Mouse (Mus musculus): ENCODE data around the gene Pus7l. TPM values are rescaled to one million over a fixed set of nuclear protein-coding genes. Genes with fewer than 3 reads are reported as not detected.

Pus7l gene
- 5.2 and 5.3 TPM in 2 replicates for polyA plus RNA-seq (2015; fragmentation: Nextera tagmentation; extraction: Ambion mirVana)

GRCm38 (mm10) chr15:94543409-94544051 is at the start of gene Pus7l, which contains the start of gene Irak4:
Gene Pus7l, minus strand, starts transcription at chr15:94543547.
Gene Irak4, plus strand, starts transcription at chr15:94543643.
- Histone ChIP-seq H3K9ac (replicated peaks) (peak within 1 kb of the TSS; percentile 63), H3K4me2 (replicated peaks) (peak within 1 kb of the TSS; percentile 68), H3K27ac (peak within 1 kb of the TSS; percentile 49; the same call in 1 of the 2 replicates), H3K27me3 (no peaks in the 10 kb centered on the region), H3K4me1 (replicated peaks) (peaks cover 6% of the 10 kb centered on the region), H3K9me3 (no peaks in the 10 kb centered on the region), H3K36me3 (no peaks in the 10 kb centered on the region), H3K4me3 (replicated peaks) (peak within 1 kb of the TSS; percentile 59)
- 0% methylated on average over 45 of the region's 45 CpGs for WGBS
- ATAC-seq = peak; percentile 98

- H3K27me3 ChIP-seq = no peaks in the 10 kb centered on the region
- H3K4me2 ChIP-seq (replicated peaks) = no peak overlapping the region
- no peaks in the 10 kb centered on the region for H3K9me3 ChIP-seq
- no peak for ATAC-seq
- H3K4me1 ChIP-seq (replicated peaks) = peaks cover 19% of the 10 kb centered on the region
- no peak overlapping the region for H3K4me3 ChIP-seq (replicated peaks)
- WGBS = 92% methylated on average over 4 of the region's 4 CpGs
- no peak overlapping the region for H3K27ac ChIP-seq
- 0 out of 2 replicates have a peak, but pooled peaks cover 2% of the 10 kb centered on the region for H3K36me3 ChIP-seq
- no peak overlapping the region for H3K9ac ChIP-seq (replicated peaks)
These were observed 48.0 kb upstream of the Pus7l start for GRCm38 (mm10) chr15:94591356-94591755.

GRCm38 (mm10) chr15:94590083-94590482 is 46.7 kb upstream of the Pus7l start:
- H3K9me3 ChIP-seq = no peaks in the 10 kb centered on the region
- H3K4me3 ChIP-seq (replicated peaks) = peak overlapping the region; percentile 93
- no peak for ATAC-seq
- H3K4me1 ChIP-seq (replicated peaks) = peaks cover 21% of the 10 kb centered on the region
- 13% methylated on average over 8 of the region's 8 CpGs for WGBS
- H3K36me3 ChIP-seq = peaks cover 9% of the 10 kb centered on the region
- H3K4me2 ChIP-seq (replicated peaks) = peak overlapping the region; percentile 50
- no peaks in the 10 kb centered on the region for H3K27me3 ChIP-seq
- H3K9ac ChIP-seq (replicated peaks) = peak overlapping the region; percentile 44; the same call in 1 of the 2 replicates
- H3K27ac ChIP-seq = no peak overlapping the region

- Histone ChIP-seq H3K27ac (peak within 1 kb of the TSS; percentile 86), H3K9ac (replicated peaks) (peak within 1 kb of the TSS; percentile 97), H3K36me3 (peaks cover 16% of the 10 kb centered on the region), H3K9me3 (no peaks in the 10 kb centered on the region), H3K27me3 (no peaks in the 10 kb centered on the region), H3K4me2 (replicated peaks) (peak within 1 kb of the TSS; percentile 74), H3K4me1 (replicated peaks) (peaks cover 21% of the 10 kb centered on the region), H3K4me3 (replicated peaks) (peak within 1 kb of the TSS; percentile 93)
- WGBS = under 1% methylated on average over 54 of the region's 70 CpGs
- ATAC-seq = peak; percentile 100
These were observed 46.1 kb upstream of the Pus7l start, which contains the start of gene Twf1 for GRCm38 (mm10) chr15:94589219-94590075. Gene Twf1, minus strand, starts transcription at chr15:94589889.

DNA sequence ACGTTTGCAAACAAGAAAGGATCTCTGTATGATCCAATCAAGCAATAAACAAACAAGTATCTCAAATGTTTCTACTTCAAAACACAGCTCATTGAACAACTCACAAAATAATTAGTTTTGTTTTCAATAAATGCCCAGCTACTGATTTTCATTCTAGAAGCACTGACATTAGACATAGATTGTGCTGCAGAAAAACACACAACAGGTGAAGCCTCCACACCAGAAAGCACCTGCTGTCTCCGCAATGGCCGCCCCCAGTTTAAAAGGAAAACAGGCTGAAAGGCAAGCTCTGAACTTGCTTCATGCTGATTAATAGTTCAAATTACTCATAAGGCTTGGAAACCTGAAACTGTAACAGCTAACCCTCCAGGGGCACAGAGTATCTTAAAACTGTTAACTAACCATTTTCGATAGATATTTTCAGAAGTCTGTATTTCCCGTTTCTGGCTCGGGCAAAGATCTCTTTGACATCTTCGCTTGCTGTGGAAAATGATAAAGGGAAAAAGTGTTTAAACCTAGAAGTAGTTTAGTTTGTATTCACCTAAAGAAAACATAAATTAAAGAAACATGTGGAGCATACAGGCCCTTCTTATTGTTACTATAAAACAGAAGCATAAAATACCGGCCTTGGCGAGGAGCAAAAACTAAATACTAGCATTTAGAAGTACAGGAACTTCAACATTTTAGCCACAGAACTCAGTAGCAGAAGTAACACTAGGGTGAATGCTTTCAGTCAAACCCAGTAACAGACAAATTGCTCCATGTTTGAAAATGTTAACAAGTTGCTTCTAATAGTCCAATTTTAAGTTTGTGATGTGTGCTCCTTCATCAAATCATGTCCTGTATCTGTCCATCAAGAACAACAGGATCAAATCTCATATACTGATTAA is 44.7 kb upstream of the Pus7l start:
- Histone ChIP-seq H3K9me3 (no peaks in the 10 kb centered on the region), H3K4me1 (replicated peaks) (peaks cover 21% of the 10 kb centered on the region), H3K36me3 (peaks cover 29% of the 10 kb centered on the region), H3K4me2 (replicated peaks) (peak overlapping the region; percentile 20; the same call in 1 of the 2 replicates), H3K27ac (no peak overlapping the region), H3K27me3 (no peaks in the 10 kb centered on the region), H3K9ac (replicated peaks) (no peak overlapping the region), H3K4me3 (replicated peaks) (peak overlapping the region; percentile 93; the same call in 1 of the 2 replicates)
- WGBS = 92% methylated on average over 9 of the region's 9 CpGs
- no peak for ATAC-seq

DNA sequence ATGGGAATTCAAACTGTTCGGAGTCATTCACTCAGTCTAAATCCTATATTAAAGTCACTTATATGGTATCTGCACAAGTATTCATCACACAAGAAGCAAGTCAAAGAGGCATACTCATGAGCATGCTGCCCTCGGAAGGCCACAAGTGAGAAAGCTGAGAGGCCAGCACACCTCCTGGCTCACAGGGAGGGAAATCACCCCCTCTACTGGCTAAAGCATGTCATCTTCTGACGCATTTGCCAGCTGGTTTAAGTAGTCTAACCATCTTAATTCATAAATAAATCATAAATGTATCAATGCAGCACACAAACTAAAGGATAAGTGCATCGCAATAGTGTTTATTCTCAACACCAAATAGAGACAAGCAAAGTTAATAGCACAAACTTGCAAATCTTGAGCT is 41.4 kb upstream of the Pus7l start:
- Histone ChIP-seq H3K4me2 (replicated peaks) (no peak overlapping the region), H3K9me3 (no peaks in the 10 kb centered on the region), H3K4me3 (replicated peaks) (no peak overlapping the region), H3K27me3 (no peaks in the 10 kb centered on the region), H3K4me1 (replicated peaks) (peaks cover 21% of the 10 kb centered on the region), H3K9ac (replicated peaks) (no peak overlapping the region), H3K27ac (no peak overlapping the region), H3K36me3 (peaks cover 60% of the 10 kb centered on the region)
- WGBS = 88% methylated on average over 4 of the region's 4 CpGs
- no peak for ATAC-seq

DNA sequence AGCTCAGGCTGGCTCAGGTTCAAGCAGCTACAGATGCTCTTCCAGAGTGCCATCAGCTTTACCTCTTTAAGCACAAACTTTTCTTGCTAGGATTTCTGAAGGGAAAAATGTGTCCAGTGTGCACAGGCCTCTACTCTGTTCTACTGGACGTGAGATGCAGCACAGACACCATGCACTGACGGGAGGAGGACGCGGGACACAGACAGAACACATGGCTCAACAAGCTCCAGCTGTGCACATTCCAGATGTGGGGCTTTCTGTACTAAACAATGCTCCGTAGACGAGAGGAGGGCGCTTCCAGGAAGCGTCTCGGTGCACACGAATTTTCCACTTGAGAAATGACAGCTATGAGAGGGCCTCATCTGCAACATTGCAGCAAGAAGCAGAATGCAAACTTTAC is 39.8 kb upstream of the Pus7l start:
- H3K9ac ChIP-seq (replicated peaks) = no peak overlapping the region
- WGBS = 93% methylated on average over 10 of the region's 10 CpGs
- no peak overlapping the region for H3K4me3 ChIP-seq (replicated peaks)
- H3K4me2 ChIP-seq (replicated peaks) = no peak overlapping the region
- H3K4me1 ChIP-seq (replicated peaks) = peaks cover 11% of the 10 kb centered on the region
- H3K27me3 ChIP-seq = no peaks in the 10 kb centered on the region
- no peak overlapping the region for H3K27ac ChIP-seq
- H3K36me3 ChIP-seq = peaks cover 71% of the 10 kb centered on the region
- H3K9me3 ChIP-seq = no peaks in the 10 kb centered on the region
- no peak for ATAC-seq

DNA sequence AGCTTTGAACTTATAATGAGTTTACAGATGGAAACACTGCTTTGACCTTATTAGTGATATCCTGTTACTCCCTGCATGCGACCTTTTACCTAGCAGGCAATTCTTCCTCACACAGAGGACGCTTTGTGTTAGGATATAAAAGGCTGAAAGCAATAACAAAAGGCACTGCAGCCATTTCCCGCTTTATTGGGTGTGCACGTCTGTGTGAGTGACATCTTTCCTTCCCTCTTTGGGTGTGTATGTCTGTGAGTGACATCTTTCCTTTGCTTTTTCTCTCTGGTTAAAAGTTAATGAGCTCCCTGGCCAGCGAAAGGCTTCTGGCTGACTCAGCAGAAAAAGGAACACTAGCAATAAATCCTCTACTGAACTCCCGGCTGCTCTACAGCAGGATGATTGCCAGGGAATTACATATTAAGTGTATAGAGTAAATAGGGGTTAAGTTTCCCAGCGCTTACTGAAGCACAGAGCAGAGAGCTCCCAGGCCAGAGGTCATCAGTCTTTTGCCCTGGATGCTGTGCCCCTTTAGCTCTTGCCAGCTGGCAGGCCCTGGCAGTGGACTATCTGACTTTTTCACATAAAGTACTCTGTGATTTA is 38.8 kb upstream of the Pus7l start:
- WGBS = 65% methylated on average over 7 of the region's 7 CpGs
- Histone ChIP-seq H3K4me2 (replicated peaks) (no peak overlapping the region), H3K4me3 (replicated peaks) (no peak overlapping the region), H3K27me3 (no peaks in the 10 kb centered on the region), H3K9me3 (no peaks in the 10 kb centered on the region), H3K4me1 (replicated peaks) (peaks cover 5% of the 10 kb centered on the region; the same call in 1 of the 2 replicates), H3K27ac (no peak overlapping the region), H3K36me3 (peaks cover 73% of the 10 kb centered on the region), H3K9ac (replicated peaks) (no peak overlapping the region)
- no peak for ATAC-seq

DNA sequence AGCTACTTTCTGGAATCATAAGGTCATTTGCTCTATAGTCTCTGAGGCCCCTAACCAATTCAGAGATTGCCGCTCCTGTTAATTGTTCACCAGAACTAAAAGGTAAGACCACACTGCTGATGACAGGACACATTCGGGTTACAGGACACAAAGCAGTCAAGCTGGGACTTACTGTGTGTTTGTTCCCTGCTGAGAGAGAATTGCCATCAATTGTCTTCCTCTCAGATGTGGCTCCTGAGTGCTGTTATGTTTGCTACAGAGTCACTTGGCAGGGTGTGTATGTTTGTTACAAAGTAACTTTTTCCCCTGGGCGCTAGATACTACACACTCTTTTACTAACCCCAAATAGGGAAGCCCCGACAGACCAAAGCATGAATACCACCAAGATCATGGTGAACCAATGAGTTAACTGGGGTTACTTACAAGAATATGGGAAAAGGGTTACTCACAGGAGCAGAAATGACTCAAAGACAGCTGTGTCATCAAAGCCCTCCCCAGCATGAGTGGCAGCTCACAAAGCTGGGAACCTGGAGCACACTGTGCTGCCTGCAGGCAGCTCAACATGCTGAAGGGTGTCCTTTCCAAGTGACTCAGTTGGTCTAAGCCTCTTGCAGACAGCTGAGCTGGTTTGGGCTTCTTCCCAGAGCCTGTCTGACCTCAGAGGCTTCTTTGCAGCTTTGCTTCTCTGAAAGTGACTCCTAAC is 31.4 kb upstream of the Pus7l start:
- Histone ChIP-seq H3K4me3 (replicated peaks) (no peak overlapping the region), H3K4me1 (replicated peaks) (no peaks in the 10 kb centered on the region), H3K36me3 (peaks cover 13% of the 10 kb centered on the region), H3K27ac (no peak overlapping the region), H3K27me3 (no peaks in the 10 kb centered on the region), H3K9ac (replicated peaks) (no peak overlapping the region), H3K4me2 (replicated peaks) (no peak overlapping the region), H3K9me3 (no peaks in the 10 kb centered on the region)
- no peak for ATAC-seq
- 80% methylated on average over 4 of the region's 4 CpGs for WGBS

GRCm38 (mm10) chr15:94572746-94573145 is 29.4 kb upstream of the Pus7l start:
- 64% methylated on average over 8 of the region's 8 CpGs for WGBS
- no peak overlapping the region for H3K4me3 ChIP-seq (replicated peaks)
- ATAC-seq = no peak
- no peak overlapping the region for H3K27ac ChIP-seq
- no peaks in the 10 kb centered on the region for H3K4me1 ChIP-seq (replicated peaks)
- no peak overlapping the region for H3K4me2 ChIP-seq (replicated peaks)
- H3K36me3 ChIP-seq = no peaks in the 10 kb centered on the region
- no peaks in the 10 kb centered on the region for H3K9me3 ChIP-seq
- no peak overlapping the region for H3K9ac ChIP-seq (replicated peaks)
- no peaks in the 10 kb centered on the region for H3K27me3 ChIP-seq

DNA sequence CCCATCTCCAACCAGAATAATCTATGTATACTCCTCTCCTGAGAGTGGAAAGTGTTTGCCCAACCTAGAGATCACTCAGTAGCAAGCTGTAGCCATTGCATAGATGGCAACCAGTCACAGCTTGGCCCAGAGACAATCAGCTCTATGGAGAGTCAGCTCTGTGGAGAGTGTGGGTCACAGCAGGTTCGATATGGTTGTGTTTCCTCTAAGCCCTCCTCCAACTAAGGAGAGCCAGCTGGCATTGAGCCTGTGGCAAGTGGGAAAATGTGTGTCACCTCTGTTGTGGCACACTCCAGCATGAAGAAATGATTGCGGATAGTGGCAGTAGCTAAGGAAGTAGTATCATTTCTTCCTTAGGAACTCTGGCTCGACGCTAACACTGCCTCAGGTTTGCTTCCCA is 28.2 kb upstream of the Pus7l start:
- ATAC-seq = no peak
- no peaks in the 10 kb centered on the region for H3K9me3 ChIP-seq
- H3K36me3 ChIP-seq = no peaks in the 10 kb centered on the region
- H3K9ac ChIP-seq (replicated peaks) = no peak overlapping the region
- no peaks in the 10 kb centered on the region for H3K4me1 ChIP-seq (replicated peaks)
- no peak overlapping the region for H3K4me3 ChIP-seq (replicated peaks)
- 85% methylated on average over 4 of the region's 4 CpGs for WGBS
- H3K4me2 ChIP-seq (replicated peaks) = no peak overlapping the region
- H3K27me3 ChIP-seq = no peaks in the 10 kb centered on the region
- no peak overlapping the region for H3K27ac ChIP-seq

Measured in midbrain, embryonic 13.5 days (tissue).